Mouse (Mus musculus) ES-E14 (cell line): ENCODE measurements around the gene Synrg.

Experiments
- MAFK ChIP-seq: IDR thresholded peaks from 2 replicates; pipeline ENCODE4 v1.6.1; 2014; ENCODE audit warnings: mild to moderate bottlenecking, low read depth, low read length, inconsistent platforms; ENCODE audit not compliant: insufficient read depth
- ZC3H11A ChIP-seq: IDR thresholded peaks from 2 replicates; pipeline ENCODE4 v1.6.1; 2012; ENCODE audit warnings: low read depth, mild to moderate bottlenecking, inconsistent platforms, low read length, borderline replicate concordance
- ZNF384 ChIP-seq: IDR thresholded peaks from 2 replicates; pipeline ENCODE4 v1.6.1; 2012; ENCODE audit warnings: low read depth, low read length, inconsistent platforms

GRCm38 (mm10) chr11:84003986-84004385, 39.8 kb downstream of the Synrg start:
- TF ChIP-seq ZC3H11A = no peak
- TF ChIP-seq MAFK = no peak
- TF ChIP-seq ZNF384 = no peak
